Mouse (Mus musculus): ENCODE measurements at regions not wholly inside any gene's neighbourhood (a gene's known extent, or its start where the extent isn't known, plus 50 kb on each side); places are given as distances from the start of the nearest gene placed in this dataset.
A peak's percentile ranks its signal among the peaks of the same experiment; 100 is the strongest.

DNA sequence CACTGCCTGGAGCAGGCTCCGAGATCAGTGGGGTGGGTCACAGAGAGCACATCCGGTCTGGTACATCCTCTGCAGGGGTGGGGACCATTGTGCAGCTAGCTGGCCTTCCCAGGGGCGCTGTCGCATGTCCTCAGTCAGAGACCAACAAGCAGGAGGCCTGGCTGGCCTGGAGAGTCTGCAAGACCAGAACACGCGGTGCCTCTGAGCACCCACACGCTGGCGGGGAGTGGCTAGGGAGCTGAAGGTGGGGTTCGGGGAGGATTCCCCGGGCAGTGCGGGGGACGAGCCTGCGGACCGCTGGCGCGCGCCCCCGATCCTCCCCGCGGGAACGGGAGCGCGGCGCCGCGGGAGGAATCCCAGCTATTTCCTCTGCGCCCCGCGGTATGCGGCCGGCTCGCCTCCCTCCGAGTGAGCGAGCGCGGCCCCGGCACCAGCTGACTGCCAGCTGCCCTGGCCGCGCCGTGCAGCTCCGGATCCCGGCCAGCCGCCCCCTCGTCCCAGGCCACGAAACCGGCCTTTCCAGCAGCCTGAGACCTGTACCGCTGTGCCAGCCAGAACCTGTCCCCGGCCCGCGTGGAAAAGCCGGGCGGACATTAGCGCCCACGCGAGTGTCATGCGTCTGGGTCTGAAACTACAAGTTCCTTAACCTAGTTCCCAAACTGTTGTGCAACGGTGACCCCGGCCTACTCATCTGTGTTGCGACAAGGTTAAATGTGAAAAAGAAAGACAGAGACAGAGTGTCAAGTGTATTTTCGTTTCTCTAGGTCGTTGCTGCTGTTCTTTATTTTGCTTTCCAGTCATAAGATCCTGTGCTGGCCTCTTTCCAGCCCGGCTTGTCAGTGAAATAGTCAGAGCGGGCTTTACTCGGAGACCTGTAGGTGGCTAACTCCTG lies 61.2 kb downstream of the Pkdcc start:
- Histone ChIP-seq H3K36me3 (no peaks in the 10 kb centered on the region), H3K4me3 (replicated peaks) (peak overlapping the region; percentile 38), H3K9ac (peak overlapping the region; percentile 39), H3K27me3 (replicated peaks) (no peaks in the 10 kb centered on the region), H3K9me3 (no peaks in the 10 kb centered on the region), H3K4me2 (replicated peaks) (peak overlapping the region; percentile 72), H3K27ac (peak overlapping the region; percentile 64), H3K4me1 (replicated peaks) (peaks cover 32% of the 10 kb centered on the region)
- ATAC-seq, result peak; percentile 80
- 4% methylated on average over 64 of the region's 64 CpGs for WGBS

DNA sequence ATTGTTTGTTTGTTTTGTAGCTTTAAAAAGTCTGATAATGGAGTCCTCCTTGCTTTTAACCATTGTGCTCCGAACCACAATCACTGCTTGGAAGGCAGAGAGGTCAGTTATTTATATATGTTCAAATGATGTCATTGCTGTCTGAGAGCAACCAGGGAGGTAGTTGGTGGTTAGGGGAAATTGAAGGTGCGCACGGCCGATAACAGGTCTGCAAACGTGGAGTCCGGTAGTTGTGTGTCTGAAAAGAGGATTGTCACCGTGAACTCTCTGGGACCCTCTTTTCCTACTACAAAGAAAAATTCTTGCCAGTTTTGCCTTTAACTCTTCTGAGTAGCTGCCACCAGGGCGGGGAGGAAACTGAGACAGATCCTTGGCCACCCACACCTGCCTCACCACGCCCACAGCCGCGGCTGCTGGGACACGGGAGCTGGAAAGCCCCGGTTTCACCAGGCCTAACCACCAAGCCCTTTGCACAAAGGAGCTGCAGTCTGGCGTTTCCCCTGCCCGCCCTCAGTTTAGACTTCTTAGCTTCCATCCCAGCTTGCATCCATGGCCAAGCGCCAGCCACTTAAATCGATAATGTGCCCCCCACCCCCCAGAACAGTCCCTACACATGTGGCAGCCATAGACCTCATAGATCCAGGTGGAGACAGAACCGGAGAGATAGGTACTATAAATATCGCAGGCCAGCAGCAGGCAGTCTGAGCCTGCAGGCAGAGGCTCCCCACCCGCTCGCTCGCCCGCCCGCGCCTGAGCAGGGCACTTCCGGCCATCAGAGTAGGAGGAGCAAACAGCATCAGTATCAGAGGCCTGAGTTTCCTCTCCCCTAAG lies 62.2 kb downstream of the Pkdcc start:
- H3K4me3 ChIP-seq (replicated peaks), result peak overlapping the region; percentile 28; the same call in 1 of the 2 replicates
- peak overlapping the region; percentile 72 for H3K4me2 ChIP-seq (replicated peaks)
- no peaks in the 10 kb centered on the region for H3K36me3 ChIP-seq
- H3K27ac ChIP-seq, result peak overlapping the region; percentile 64
- H3K27me3 ChIP-seq (replicated peaks), result no peaks in the 10 kb centered on the region
- 22% methylated on average over 26 of the region's 26 CpGs for WGBS
- ATAC-seq, result peak; percentile 73
- peak overlapping the region; percentile 39 for H3K9ac ChIP-seq
- H3K9me3 ChIP-seq, result no peaks in the 10 kb centered on the region
- H3K4me1 ChIP-seq (replicated peaks), result peaks cover 32% of the 10 kb centered on the region

DNA sequence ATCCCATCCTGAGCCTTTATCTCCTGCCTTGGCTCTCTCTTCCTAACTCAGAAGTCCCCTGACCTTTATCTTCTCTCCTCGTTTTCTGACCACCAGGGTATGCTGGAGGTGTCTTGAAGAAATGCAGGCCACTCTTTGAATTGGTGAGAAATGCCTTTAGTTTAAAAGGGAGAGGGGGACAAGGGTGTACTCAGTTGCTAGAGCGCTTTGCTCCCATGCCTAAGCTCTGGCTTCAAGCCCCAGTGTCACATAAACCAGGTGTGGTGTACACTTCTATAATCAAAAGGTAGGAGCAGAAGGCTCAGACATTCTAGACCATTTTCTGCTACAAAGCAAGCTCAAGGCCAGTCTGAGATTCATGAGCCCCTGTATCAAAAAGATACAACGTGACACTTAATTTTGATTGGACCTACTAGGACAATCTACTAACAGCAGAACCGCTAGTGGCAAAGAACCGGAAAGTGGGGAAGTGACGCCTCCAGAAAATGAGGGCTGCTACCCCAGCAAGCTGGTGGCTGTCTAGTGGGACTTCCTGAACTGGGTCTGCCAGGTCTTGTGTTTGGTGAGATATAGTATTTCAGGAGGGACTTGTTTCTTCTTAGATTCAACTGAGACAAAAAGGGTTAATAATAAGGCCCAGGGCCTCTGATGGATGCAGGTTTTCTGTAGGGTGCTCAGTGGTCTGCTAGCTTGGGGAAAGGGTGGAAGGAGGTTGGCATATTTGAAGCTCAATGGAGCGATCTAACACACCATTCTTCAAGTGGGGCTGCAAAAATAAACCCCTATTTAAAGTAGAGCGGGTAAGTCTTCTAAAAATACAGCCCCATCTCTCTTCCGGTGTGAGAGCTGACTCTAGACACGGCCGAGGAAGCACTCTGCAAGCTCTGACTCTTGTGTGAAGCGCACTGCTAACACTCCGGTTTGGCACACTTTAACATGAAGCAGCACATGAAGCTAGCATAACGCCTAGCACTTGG lies 63.1 kb downstream of the Pkdcc start:
- H3K27me3 ChIP-seq (replicated peaks), result no peaks in the 10 kb centered on the region
- peaks cover 32% of the 10 kb centered on the region for H3K4me1 ChIP-seq (replicated peaks)
- H3K4me2 ChIP-seq (replicated peaks), result no peak overlapping the region
- peak overlapping the region; percentile 36; the same call in 1 of the 2 replicates for H3K9ac ChIP-seq
- no peaks in the 10 kb centered on the region for H3K36me3 ChIP-seq
- no peaks in the 10 kb centered on the region for H3K9me3 ChIP-seq
- ATAC-seq, result no peak
- WGBS, result 78% methylated on average over 14 of the region's 14 CpGs
- H3K4me3 ChIP-seq (replicated peaks), result no peak overlapping the region
- H3K27ac ChIP-seq, result peak overlapping the region; percentile 64

DNA sequence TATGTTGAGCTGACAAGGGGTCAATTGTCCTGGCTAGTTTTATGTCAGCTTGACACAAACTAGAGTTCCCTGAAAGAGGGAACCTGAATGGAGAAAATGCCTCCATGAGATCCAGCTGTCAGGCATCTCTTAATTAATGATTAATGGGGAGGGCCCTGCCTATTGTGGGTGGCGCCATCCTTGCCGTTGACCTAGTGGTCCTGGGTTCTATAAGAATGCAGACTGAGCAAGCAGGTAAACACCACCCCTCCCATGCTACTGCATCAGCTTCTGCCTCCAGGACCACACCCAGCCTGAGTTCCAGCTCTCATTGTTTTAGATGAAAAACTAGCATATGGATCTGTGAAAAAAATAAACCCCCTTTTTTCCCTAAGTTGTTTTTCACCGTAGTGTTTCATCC lies 67.4 kb upstream of the Eml4 start:
- WGBS, result 59% methylated on average over 3 of the region's 3 CpGs
- Histone ChIP-seq H3K4me1 (replicated peaks) (peaks cover 10% of the 10 kb centered on the region), H3K9ac (no peak overlapping the region), H3K9me3 (no peaks in the 10 kb centered on the region), H3K4me3 (replicated peaks) (no peak overlapping the region), H3K27me3 (replicated peaks) (no peaks in the 10 kb centered on the region), H3K4me2 (replicated peaks) (no peak overlapping the region), H3K27ac (no peak overlapping the region), H3K36me3 (no peaks in the 10 kb centered on the region)
- 0 out of 2 replicates have a peak, but pooled peaks have one; percentile 38 for ATAC-seq

DNA sequence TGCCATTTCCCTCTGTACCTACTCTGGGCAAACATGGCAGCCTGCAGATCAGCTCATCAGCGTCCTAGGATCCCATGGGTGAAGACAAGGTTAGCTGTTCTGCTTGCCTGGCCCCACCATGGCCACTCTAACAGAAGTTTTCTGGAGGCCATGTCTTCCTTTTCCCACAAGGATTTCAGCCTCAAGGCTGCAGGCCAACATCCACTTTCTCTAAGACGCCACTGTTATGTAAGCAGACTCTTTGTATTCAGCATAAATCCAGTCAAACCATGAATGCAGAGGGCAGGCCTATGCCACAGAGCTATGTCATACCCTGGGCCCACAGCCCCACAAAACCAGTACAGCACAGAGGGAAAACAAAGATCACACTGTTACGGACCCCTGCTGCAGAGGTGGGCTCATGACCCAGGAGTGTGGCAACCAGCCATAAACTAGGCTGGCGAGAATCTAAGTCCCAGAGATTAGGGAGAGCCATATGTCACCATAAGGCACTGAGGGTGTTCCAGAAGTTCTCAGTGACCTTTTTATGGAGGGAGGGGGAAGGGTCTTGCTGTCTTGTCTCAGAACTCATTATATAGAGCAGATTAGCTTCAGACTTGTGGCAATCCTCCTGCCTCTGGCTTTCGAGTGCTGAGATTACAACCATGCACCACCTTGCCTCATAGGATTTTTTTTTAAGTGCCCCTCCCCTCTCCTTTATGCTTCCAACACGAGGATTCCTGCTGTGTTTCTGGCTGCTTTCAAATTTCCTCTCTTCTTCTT lies 63.2 kb upstream of the Eml4 start:
- Histone ChIP-seq H3K27me3 (replicated peaks) (no peaks in the 10 kb centered on the region), H3K4me3 (replicated peaks) (no peak overlapping the region), H3K4me1 (replicated peaks) (peaks cover 10% of the 10 kb centered on the region), H3K36me3 (no peaks in the 10 kb centered on the region), H3K4me2 (replicated peaks) (0 out of 2 replicates have a peak overlapping the region, but pooled peaks have one; percentile 6), H3K27ac (0 out of 2 replicates have a peak overlapping the region, but pooled peaks have one; percentile 32), H3K9ac (no peak overlapping the region), H3K9me3 (no peaks in the 10 kb centered on the region)
- peak; percentile 61 for ATAC-seq
- 50% methylated on average over 6 of the region's 6 CpGs for WGBS

DNA sequence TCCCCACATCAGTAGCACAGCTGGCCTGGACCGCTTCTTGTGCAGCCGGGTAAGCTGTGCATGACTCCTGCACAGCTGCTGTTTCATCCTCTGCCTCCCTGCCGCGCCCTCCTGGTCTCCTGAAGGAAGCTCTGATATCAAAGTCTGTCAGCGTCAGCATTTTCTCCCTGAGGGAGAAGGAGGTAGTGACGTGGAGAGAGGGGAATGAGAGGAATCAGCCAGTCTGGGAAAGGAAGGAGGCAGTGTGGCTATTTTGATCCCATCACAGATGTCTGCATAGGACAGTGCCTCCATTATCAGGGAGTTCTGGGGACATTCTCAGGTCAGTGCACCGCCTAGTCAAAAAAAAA lies 62.6 kb upstream of the Eml4 start:
- Histone ChIP-seq H3K4me2 (replicated peaks) (0 out of 2 replicates have a peak overlapping the region, but pooled peaks have one; percentile 6), H3K9me3 (no peaks in the 10 kb centered on the region), H3K9ac (no peak overlapping the region), H3K27ac (0 out of 2 replicates have a peak overlapping the region, but pooled peaks have one; percentile 32), H3K4me1 (replicated peaks) (peaks cover 10% of the 10 kb centered on the region), H3K36me3 (no peaks in the 10 kb centered on the region), H3K4me3 (replicated peaks) (no peak overlapping the region), H3K27me3 (replicated peaks) (no peaks in the 10 kb centered on the region)
- ATAC-seq, result peak; percentile 81
- 15% methylated on average over 7 of the region's 7 CpGs for WGBS

DNA sequence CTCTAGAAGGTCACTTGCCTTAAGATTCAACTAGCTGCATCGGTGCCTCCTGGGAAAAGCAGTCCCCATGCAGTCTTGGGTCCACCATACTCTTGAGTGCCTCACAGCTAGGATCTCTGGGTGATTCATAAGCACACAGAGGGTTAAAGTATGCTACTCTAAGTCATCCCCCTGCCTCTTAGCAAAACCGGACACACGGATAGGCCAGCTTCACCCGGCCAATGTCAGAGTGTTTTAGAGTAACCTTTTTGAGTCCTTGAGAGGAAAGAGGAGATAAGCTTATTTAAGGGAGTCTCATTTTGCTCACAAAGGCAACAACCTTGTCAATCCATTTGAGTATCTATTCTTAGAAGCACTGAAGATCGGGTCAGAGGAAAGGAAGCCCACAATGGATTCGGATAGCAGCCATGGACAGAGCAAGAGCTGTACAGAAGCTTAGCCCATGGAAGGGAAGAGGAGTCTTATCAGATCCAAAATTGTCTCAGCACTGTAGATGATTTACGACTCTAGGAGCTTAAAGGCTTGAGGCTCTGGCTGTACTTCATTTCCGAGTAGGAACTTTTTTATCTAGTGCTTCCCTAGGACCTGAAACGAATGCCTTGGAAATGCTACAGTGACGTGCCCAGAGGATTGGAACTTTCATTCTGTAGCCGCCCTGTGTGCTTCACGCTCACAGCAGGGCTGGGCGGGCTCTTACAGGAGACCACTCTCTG lies 55.0 kb upstream of the Eml4 start:
- no peaks in the 10 kb centered on the region for H3K27me3 ChIP-seq (replicated peaks)
- no peak overlapping the region for H3K4me3 ChIP-seq (replicated peaks)
- ATAC-seq, result no peak; the same call in 1 of the 2 replicates
- H3K4me1 ChIP-seq (replicated peaks), result no peaks in the 10 kb centered on the region
- no peak overlapping the region for H3K9ac ChIP-seq
- H3K4me2 ChIP-seq (replicated peaks), result no peak overlapping the region
- no peaks in the 10 kb centered on the region for H3K36me3 ChIP-seq
- H3K27ac ChIP-seq, result no peak overlapping the region
- 62% methylated on average over 13 of the region's 13 CpGs for WGBS
- H3K9me3 ChIP-seq, result no peaks in the 10 kb centered on the region

DNA sequence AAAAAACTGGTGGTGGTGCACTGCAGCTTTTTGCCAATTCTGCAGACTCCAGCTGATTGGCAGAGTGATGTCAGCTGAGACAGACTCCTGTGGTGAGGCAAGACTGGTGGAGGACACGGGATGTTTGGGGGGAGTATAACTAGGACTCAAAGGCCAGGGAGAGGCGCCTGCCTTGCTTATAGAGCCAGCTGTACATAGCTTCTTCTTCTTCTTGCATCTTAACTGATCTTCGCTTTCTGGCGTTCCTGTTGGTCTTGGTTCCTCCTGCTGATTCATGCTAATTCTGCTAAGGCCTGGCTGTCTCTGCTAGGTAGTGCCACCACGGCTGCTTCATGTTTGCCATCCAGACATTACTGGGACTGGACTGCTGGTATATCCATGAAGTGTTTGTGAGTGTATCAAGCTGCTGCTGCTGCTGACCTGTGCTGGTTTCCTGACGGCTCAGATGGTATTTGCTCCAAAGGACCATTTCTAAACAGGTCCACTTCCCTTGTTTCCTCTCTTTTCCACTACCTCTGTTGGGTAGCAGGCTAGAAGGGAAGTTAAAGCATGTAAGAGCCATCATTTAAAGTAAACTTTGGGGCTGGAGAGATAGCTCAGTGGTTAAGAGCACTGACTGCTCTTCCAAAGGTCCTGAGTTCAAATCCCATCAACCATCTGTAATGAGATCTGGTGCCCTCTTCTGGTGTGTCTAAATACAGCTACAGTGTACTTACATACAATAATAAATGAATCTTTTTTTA lies 53.2 kb upstream of the Eml4 start:
- 74% methylated on average over 6 of the region's 6 CpGs for WGBS
- ATAC-seq, result no peak
- H3K27me3 ChIP-seq (replicated peaks), result no peaks in the 10 kb centered on the region

More for the DNA sequence above, 53.2 kb upstream of the Eml4 start:
- Histone ChIP-seq H3K27ac (no peak overlapping the region), H3K9ac (no peak overlapping the region), H3K4me2 (replicated peaks) (no peak overlapping the region), H3K9me3 (no peaks in the 10 kb centered on the region), H3K4me1 (replicated peaks) (no peaks in the 10 kb centered on the region), H3K36me3 (no peaks in the 10 kb centered on the region), H3K4me3 (replicated peaks) (no peak overlapping the region)
